Mouse (Mus musculus): ENCODE data around the gene Plekha4. TPM values are rescaled to one million over a fixed set of nuclear protein-coding genes. Genes with fewer than 3 reads are reported as not detected.
"Not testable (repeated sequence)": the region's sequence is repeated elsewhere in the genome, so short reads cannot be mapped to it uniquely, and the experiment has no call there.

The Plekha4 gene
- total RNA-seq, 2 experiments from 2014 or later = 0.64 to 0.71 TPM

- no peak for DNase-seq (ENCODE audit: low spot score in 2 of 2)
Observed at GRCm38 (mm10) chr7:45509181-45509882, 16.8 kb upstream of the Plekha4 start.

DNA sequence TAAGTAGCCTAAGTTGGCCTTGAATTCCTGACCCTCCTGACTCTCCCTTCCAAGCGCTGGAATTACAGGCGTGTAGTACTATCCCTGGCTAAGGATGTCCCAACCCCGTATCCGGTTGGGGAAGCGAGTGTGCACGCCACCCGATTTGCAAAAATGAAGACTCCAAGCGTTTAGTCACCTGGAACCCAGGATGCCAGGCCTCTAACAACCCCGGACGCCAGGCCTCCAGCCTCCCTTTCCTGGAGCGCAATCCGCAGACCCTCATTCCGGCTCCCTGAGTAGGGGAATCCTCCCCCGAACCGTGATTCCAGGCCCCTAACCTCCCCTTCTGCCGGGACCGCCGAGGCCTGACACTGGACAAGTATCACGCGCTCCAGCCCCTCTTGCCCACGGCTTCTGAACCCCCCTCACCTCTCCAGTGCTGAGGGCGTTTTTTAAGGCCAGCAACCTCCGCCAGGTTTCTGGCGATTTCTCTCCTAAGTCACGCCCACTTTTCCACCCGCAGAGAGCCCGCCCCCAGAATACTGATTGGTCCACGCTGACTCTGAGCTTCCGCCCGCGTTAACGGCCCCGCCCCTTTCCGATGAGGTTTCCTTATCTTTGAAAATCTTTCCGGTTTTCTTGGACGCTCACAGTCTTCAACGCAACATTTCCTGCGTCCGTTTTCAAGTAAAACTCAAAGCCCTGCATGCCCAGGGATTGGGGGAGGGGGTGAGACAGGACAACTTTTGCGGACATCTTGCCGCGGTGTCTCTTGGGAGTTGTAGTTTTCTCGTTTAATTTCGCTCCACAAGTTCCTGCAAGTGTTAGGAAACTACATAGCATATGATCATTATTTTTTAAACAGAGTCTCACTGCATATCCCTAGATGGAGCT, 16.0 kb upstream of the Plekha4 start, which contains the start of gene Nucb1:
TSS of gene Nucb1 (minus strand) at position 495 of the 876 bp plus-strand sequence.
- peak; percentile 89 to 92 for DNase-seq (ENCODE audit: low spot score in 2 of 2)

DNA sequence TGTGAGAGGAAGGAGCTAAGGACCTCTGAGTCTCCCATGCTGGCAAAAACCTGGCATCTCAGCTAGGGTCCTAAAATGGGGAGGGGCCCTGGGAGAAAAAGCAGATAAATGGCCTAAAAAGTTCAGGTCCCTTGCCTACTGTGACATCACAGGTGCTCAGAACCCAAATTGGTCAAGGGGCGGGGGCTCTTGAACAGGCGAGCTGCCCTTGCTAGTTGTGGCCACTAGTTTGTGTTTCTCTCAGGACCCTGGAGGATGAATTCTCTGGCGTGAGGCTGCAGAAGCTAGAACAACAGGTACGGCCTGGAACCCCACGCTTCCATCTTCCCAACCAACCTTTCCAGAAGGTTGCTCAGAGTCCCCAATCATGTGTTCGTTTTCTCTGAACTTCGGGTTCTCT, 11.7 kb upstream of the Plekha4 start:
- DNase-seq (ENCODE audit: low spot score in 2 of 2) = no peak

DNA sequence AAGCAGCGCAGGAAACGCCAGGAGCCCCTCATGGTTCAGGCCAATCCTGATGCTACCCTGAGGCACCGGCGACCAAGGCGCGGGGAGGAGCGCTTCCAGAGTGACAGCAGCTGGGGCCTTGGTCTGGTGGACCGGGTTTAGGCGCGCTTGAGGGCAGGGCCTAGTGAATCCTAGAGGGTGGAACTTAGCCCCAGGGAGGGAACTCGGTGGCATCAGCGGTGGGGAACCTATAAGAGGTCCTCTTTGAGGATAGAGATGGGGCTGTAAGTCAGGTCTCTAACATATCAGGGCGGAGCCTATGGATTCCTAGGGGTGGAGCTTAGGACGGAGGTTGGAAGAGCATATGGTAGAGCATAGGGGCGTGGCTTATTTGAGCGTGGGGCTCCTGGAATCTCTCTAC, 10.7 kb upstream of the Plekha4 start:
- no peak for DNase-seq (ENCODE audit: low spot score in 2 of 2)

DNA sequence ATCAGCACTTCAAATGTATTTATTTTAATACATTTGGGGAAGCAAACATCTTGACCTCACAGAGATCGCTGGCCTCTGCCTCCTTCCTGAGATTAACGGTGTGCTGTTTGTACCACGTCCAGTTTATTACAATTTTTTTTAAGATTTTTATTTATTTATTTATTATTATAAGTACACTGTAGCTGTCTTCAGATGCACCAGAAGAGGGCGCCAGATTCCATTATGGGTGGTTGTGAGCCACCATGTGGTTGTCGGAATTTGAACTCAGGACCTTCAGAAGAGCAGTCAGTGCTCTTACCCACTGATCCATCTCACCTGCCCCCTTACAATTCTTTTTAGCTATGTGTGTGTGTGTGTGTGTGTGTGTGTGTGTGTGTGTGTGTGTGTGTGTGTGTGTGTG, 9.3 kb upstream of the Plekha4 start:
- DNase-seq (ENCODE audit: low spot score in 2 of 2) = not testable (repeated sequence)

DNA sequence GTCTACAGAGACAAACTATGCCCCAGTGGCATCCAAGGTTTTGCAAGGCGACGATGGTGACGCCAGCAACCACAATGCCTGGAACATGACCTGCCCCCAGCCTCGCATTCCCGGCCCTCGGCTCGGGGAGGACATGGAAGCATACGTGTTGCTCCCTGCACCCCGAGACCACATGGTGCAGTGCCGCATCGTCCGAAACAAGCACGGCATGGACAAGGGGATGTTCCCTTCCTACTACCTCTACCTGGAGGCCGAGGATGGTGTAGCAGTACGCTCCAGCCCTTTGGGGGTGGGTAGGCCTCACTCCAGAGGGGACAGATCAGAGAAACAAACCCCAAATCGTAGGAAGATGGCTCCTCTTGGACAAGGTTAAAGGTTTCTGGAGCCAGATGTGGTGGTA, 7.5 kb upstream of the Plekha4 start:
- DNase-seq (ENCODE audit: low spot score in 2 of 2) = no peak

GRCm38 (mm10) chr7:45519345-45520120, 6.6 kb upstream of the Plekha4 start:
- no peak for DNase-seq (ENCODE audit: low spot score in 2 of 2)

- no peak for DNase-seq (ENCODE audit: low spot score in 2 of 2)
Observed at GRCm38 (mm10) chr7:45520605-45521004, 5.5 kb upstream of the Plekha4 start.

GRCm38 (mm10) chr7:45521728-45522184, 4.4 kb upstream of the Plekha4 start:
- DNase-seq (ENCODE audit: low spot score in 2 of 2) = peak; percentile 85 to 94

DNA sequence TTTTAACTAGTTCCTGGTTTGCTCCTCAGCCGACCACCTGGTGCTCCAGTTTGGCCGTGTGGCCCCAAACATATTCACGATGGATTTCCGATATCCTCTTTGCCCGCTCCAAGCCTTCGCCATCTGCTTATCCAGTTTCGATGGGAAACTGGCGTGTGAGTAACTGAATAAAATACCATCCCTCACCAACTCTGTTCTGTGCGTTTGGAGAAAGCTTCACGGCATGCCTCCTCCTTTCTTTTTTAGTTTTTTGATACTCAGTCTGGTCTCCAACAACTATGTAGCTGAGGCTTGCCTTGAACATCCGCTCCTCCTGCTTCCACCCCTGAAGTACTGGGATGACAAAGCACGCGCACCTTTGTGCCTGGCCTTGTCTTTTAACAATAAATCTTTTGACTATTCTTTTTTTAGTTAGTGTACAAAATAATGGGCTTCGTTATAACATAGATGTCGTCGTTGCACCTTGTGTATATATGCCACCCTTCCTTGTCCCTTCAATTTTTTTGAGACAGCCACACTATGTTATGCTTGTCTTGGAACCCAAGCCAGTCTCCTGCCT, 3.9 kb upstream of the Plekha4 start:
- DNase-seq (ENCODE audit: low spot score in 2 of 2) = no peak

DNA sequence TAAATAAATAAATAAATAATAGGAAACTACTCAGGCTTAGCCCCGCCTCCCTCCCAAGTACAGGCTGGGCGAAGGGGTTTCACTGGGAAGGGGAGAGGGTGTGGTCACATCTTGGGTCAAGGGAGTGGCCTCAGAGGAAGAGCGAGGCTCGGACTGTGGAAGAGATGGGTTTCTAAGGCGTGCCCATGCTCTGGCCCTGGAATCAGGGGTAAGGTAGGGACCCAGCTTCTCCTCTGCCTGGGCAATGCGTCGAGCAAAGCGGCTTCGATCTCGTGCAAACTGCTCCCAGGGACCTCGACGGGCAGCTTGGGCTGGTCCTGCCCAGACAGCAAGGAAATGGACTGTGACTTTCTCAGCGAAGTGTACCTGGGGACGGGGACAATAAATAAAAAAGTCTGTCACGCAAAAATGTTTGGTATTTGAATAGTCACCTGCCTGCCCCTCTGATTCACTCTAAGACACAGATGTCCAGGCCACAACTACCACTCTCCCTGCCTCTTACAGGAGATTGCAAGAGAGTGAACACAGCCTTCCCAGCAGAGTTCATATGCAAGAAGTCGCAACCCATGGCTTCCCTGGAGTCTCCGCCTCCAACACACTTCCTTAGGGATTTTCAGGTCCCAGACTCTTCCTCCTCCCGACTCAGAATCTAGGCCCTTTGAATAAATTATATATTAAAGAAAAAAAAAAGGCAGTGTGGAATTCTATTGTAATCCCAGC, 3.0 kb upstream of the Plekha4 start:
- DNase-seq (ENCODE audit: low spot score in 2 of 2) = no peak

- DNase-seq (ENCODE audit: low spot score in 2 of 2) = no peak
Observed at GRCm38 (mm10) chr7:45523678-45524170, 2.4 kb upstream of the Plekha4 start.

DNA sequence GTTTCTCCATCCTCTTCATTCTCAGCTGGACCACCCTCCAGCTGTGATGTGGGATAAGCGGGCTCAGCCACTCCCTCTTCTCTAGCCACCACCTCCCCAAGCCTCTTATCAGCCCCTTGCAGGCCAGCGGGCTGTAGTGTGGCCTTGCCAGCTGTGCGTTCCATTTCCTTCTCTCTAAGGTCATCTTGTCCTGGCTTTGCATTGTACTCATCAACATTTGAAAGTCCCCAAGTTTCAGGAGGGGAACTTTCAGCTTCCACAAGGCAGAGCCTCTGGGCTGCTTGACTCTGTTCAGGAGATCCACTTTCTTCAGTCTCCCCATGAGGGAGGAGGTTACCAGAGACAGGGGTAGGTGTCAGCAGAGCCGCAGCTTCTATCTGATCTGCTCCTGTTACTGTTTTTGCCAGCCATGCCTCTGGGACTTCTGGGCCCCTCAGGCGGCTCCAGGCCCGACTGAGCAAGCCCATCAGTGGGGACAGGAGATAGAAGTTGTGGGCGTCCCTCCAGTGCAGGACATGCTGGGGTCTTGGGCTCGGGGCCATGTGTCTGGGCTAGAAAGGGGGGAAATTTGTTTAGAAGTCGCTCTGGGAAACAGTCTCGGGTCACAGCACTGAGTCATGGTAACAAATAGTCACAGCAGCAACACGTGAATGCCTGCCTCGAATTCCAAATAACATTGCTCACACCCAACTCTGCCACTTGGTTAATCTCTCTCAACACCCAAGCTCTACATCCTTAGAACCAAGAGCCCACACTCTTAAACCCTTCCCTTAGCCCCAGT, 1.1 kb upstream of the Plekha4 start:
- DNase-seq (ENCODE audit: low spot score in 2 of 2) = no peak

DNA sequence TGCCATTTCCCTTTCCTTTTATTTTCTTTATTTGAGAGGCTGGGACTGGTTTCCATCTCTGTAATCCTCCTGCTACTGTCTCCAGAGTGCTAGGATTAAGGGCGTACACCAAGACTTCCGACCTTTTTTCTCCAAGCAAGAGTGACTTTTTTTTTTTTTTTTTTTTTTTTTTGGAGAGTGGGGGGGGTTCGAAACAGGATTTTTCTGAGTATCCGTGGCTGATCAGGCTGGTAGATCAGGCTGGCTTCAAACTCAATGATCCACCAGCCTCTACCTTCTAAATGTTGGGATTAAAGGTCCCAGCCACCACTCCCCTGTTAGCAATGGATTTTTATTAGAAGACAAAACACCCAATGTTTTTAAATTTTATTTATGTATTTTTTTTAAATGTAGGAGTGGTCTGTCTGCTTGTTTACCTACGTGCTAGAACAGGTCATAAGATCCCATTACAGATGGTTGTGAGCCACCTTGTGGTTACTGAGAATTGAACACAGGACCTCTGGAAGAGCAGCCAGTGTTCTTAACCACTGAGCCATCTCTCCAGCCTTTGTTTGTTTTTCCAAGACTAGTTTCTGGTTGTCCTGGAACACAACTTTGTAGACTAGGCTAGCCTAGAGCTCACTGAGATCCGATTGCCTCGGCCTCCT, 467 bp downstream of the Plekha4 start:
- DNase-seq (ENCODE audit: low spot score in 2 of 2) = no peak

DNA sequence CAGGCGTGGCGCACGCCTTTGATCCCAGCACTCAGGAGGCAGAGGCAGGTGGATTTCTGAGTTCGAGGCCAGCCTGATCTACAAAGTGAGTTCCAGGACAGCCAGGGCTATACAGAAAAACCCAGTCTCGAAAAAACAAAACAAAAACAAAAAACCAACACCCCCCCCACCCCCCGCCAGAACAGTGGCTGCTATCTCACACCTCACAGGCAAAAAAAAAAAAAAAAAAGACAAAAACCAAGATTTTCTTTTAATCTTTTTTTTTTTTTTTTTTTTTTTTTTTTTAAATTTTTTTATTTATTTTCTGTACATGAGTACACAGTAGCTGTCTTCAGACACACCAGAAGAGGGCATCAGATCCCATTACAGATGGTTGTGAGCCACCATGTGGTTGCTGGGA, 1.0 kb downstream of the Plekha4 start:
- DNase-seq (ENCODE audit: low spot score in 2 of 2) = not testable (repeated sequence)

- no peak for DNase-seq (ENCODE audit: low spot score in 2 of 2)
Observed at GRCm38 (mm10) chr7:45529461-45529860, 3.3 kb downstream of the Plekha4 start.

- no peak for DNase-seq (ENCODE audit: low spot score in 2 of 2)
Observed at GRCm38 (mm10) chr7:45530643-45531042, 4.5 kb downstream of the Plekha4 start.

GRCm38 (mm10) chr7:45535676-45536075, 9.5 kb downstream of the Plekha4 start:
- no peak for DNase-seq (ENCODE audit: low spot score in 2 of 2)

DNA sequence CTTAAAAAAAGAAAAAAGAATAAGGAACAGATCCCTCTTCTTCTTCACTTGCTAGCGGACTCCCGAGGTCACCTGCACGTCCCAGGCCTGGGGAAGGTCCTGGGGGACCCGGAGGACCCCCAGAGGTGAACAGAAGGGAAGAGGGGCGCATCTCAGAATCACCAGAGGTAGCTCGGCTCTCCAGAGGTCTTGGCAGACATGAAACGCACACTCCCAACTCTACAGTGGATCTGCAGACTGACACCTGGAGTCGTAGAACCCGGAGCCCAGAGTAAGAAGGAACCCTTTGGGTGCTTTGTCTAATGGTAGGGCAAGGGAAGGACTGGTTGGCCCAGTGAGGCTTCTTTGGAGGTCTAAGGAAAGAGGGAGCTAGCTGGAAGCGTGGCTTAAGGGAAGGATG, 11.5 kb downstream of the Plekha4 start:
- DNase-seq (ENCODE audit: low spot score in 2 of 2) = no peak
